Mouse (Mus musculus) intestine, postnatal 0 days (tissue): ENCODE results near the gene Myof. TPM values are rescaled to one million over a fixed set of nuclear protein-coding genes. Genes with fewer than 3 reads are reported as not detected.

Source experiments
- ATAC-seq: fragments of 200-750 bp; cut with Nextera tagmentation; 2 replicates; pipeline ENCODE4 v1.8.0; 2017; ENCODE audit warnings: mild to moderate bottlenecking, moderate TSS enrichment, moderate library complexity
- H3K27ac ChIP-seq: fragments of 300-500 bp; sonication (generic); 2 replicates; pipeline ENCODE4 v1.5.1; 2014; ENCODE audit warnings: mild to moderate bottlenecking, low read depth, low read length, moderate library complexity
- H3K27me3 ChIP-seq: fragments of 300-500 bp; sonication (generic); replicated peaks from 2 replicates; pipeline ENCODE4 v1.6.1; 2014; ENCODE audit warnings: low read length, mixed read lengths; ENCODE audit not compliant: control insufficient read depth, insufficient read depth
- H3K36me3 ChIP-seq: fragments of 300-500 bp; sonication (generic); 2 replicates; pipeline ENCODE4 v1.6.1; 2014; ENCODE audit warnings: mild to moderate bottlenecking, moderate library complexity; ENCODE audit not compliant: control insufficient read depth, insufficient read depth
- H3K4me1 ChIP-seq: fragments of 300-500 bp; sonication (generic); replicated peaks from 2 replicates; pipeline ENCODE4 v1.6.1; 2014; ENCODE audit warnings: antibody characterized with exemption, low read length, mixed read lengths; ENCODE audit not compliant: control insufficient read depth, insufficient read depth
- H3K4me2 ChIP-seq: fragments of 300-500 bp; sonication (generic); replicated peaks from 2 replicates; pipeline ENCODE4 v1.6.1; 2014; ENCODE audit warnings: low read depth, mild to moderate bottlenecking, moderate library complexity
- H3K4me3 ChIP-seq: fragments of 300-500 bp; sonication (generic); 2 replicates; pipeline ENCODE4 v1.5.1; 2014; ENCODE audit warnings: low read depth, low read length
- H3K9ac ChIP-seq: fragments of 300-500 bp; sonication (generic); 2 replicates; pipeline ENCODE4 v1.6.1; 2014; ENCODE audit warnings: mild to moderate bottlenecking, low read depth, low read length
- H3K9me3 ChIP-seq: fragments of 300-500 bp; sonication (generic); 2 replicates; pipeline ENCODE4 v1.6.1; 2016; ENCODE audit warnings: mixed run types; ENCODE audit not compliant: control insufficient read depth
- CTCF ChIP-seq: sonication (generic); IDR thresholded peaks from 2 replicates; pipeline ENCODE4 v1.5.1; 2016; ENCODE audit warnings: low read depth, mild to moderate bottlenecking, control low read depth, antibody characterized with exemption, moderate library complexity
- WGBS: fragments of 180-500 bp; shearing (Covaris S2); extraction: QIAGEN DNeasy Blood & Tissue Kit; methylation state at CpG from one replicate; pipeline ENCODE4 v1.1.7; 2014; 5-methylcytosine and 5-hydroxymethylcytosine counted together
- polyA plus RNA-seq: library from polyadenylated mRNA; unstranded; fragments of >200 nt; fragmentation: Nextera tagmentation; extraction: Ambion mirVana; gene quantifications from 2 replicates; pipeline ENCODE4 v1.2.1, GENCODE M21; 2015

Gene Myof
- polyA plus RNA-seq, 1 experiment from 2014 or later: 5.9 TPM

DNA sequence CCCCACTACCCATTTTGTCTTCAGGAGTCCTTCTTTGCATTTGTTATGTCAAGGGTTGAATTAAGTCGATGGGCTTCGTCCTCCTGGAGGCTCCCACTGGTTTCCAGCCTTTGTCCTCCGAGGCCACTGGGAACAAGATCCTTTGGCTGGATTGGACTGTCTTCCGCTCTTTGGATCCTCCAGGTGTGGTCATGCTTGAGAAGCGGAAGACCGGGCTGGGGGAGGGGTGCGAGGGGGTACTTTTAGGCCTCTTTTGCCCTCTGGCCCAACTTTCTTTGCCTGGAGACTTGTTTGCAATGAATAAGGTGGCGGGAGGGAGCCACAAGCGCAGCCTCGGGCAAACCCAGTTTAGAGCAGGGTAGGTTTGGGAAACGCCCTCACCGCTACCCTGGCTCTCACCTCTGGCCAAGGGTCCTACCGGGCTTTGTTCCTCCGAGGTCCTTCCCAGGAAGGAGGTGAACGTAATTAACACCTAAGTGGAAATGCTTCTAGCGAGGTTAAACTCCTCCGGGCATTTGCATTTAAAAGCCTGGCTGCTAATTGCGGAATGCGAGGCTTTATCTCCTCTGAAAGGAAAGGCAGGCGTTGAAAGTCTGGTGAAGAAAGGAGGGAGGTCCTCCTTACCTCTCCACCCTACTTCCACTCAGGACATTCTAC, 165.7 kb downstream of the Myof start:
- 16% methylated on average over 20 of the region's 20 CpGs for WGBS
- no peak overlapping the region for H3K4me3 ChIP-seq
- no peak for ATAC-seq
- no peak overlapping the region for H3K9ac ChIP-seq
- H3K27me3 ChIP-seq: peaks cover 15% of the 10 kb centered on the region; the same call in 1 of the 2 replicates
- H3K4me1 ChIP-seq: no peaks in the 10 kb centered on the region
- peak overlapping the region; percentile 33 for H3K4me2 ChIP-seq
- H3K9me3 ChIP-seq: no peaks in the 10 kb centered on the region
- no peak overlapping the region for H3K27ac ChIP-seq
- H3K36me3 ChIP-seq: no peaks in the 10 kb centered on the region
- no peak for TF ChIP-seq CTCF

DNA sequence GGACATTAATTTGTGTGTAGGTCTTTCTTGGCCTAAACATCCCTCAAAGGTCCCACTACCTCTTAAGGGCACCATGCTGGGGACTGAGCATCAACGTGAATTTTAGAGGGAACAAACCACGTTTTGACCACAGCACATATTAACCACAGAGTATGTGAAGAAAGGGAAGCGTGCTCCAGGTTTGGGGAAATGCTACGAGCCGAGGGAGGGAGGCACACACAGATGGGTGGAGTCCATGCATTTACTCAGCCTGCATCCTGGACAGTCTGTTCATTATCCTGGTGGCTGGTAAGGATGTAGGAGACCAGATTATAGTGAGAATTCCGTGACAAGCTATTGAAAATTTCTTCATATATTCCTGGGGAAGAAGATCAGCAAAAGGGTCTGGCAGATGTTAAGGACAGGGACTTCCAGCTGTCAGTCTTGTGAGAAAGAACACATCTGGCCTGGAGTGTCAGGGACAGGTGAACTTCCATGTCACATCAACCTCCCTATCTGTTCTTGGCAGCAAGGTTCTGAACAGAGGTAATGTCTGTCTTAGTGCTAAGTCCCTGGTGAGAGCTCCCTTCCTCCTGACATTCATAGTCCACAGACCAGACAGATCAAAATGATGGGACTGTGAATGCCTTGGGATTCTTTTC, 166.7 kb downstream of the Myof start:
- TF ChIP-seq CTCF: no peak
- H3K27me3 ChIP-seq: peaks cover 15% of the 10 kb centered on the region; the same call in 1 of the 2 replicates
- H3K4me1 ChIP-seq: no peaks in the 10 kb centered on the region
- H3K9ac ChIP-seq: no peak overlapping the region
- no peak overlapping the region for H3K4me2 ChIP-seq
- no peak overlapping the region for H3K27ac ChIP-seq
- WGBS: 62% methylated on average over 6 of the region's 6 CpGs
- no peak for ATAC-seq
- no peaks in the 10 kb centered on the region for H3K9me3 ChIP-seq
- H3K4me3 ChIP-seq: no peak overlapping the region
- no peaks in the 10 kb centered on the region for H3K36me3 ChIP-seq

GRCm38 (mm10) chr19:37873499-37873898, 169.9 kb downstream of the Myof start:
- H3K4me1 ChIP-seq: no peaks in the 10 kb centered on the region
- no peaks in the 10 kb centered on the region for H3K9me3 ChIP-seq
- 91% methylated on average over 1 of the region's 1 CpGs for WGBS
- H3K36me3 ChIP-seq: no peaks in the 10 kb centered on the region
- no peak overlapping the region for H3K4me3 ChIP-seq
- no peak for TF ChIP-seq CTCF
- H3K27me3 ChIP-seq: peaks cover 12% of the 10 kb centered on the region; the same call in 1 of the 2 replicates
- no peak overlapping the region for H3K27ac ChIP-seq
- no peak for ATAC-seq
- H3K9ac ChIP-seq: no peak overlapping the region
- H3K4me2 ChIP-seq: no peak overlapping the region

GRCm38 (mm10) chr19:37867592-37867991, 175.8 kb downstream of the Myof start:
- Histone ChIP-seq H3K4me1 (no peaks in the 10 kb centered on the region), H3K4me3 (no peak overlapping the region), H3K4me2 (no peak overlapping the region), H3K9ac (no peak overlapping the region), H3K9me3 (no peaks in the 10 kb centered on the region), H3K36me3 (no peaks in the 10 kb centered on the region), H3K27me3 (no peaks in the 10 kb centered on the region), H3K27ac (no peak overlapping the region)
- TF ChIP-seq CTCF: no peak
- no peak for ATAC-seq
- WGBS: 59% methylated on average over 3 of the region's 3 CpGs

DNA sequence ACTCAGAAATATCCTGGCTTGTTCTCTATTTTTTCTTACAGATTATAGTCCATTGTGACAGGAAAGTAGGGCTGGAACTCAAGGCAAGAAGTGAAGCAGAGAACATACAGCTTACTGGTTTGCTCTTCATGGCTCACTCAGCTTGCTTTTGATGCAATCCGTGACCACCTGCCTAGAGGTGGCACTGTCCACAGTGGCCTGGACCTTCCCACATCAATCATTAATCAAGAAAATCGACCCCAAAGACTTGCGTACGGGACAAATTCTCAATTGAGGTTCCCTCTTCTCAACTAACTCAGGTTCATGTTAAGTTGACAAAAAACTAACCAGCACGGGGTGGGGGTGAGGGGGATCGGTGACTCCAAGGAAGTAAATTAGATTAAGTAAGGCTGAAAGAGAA, 176.4 kb downstream of the Myof start:
- Histone ChIP-seq H3K4me1 (no peaks in the 10 kb centered on the region), H3K4me2 (no peak overlapping the region), H3K36me3 (no peaks in the 10 kb centered on the region), H3K9ac (no peak overlapping the region), H3K27ac (no peak overlapping the region), H3K27me3 (no peaks in the 10 kb centered on the region), H3K4me3 (no peak overlapping the region), H3K9me3 (no peaks in the 10 kb centered on the region)
- WGBS: 81% methylated on average over 6 of the region's 6 CpGs
- no peak for ATAC-seq
- TF ChIP-seq CTCF: no peak

GRCm38 (mm10) chr19:37861171-37861570, 182.2 kb downstream of the Myof start:
- Histone ChIP-seq H3K27ac (no peak overlapping the region), H3K4me2 (no peak overlapping the region), H3K4me1 (no peaks in the 10 kb centered on the region), H3K36me3 (no peaks in the 10 kb centered on the region), H3K9ac (no peak overlapping the region), H3K4me3 (no peak overlapping the region), H3K9me3 (no peaks in the 10 kb centered on the region), H3K27me3 (no peaks in the 10 kb centered on the region)
- ATAC-seq: no peak
- 86% methylated on average over 1 of the region's 1 CpGs for WGBS
- TF ChIP-seq CTCF: no peak
